Mouse (Mus musculus): ENCODE measurements around the gene Dph3. TPM values are rescaled to one million over a fixed set of nuclear protein-coding genes. Genes with fewer than 3 reads are reported as not detected.
A peak's percentile ranks its signal among the peaks of the same experiment; 100 is the strongest.
"Not testable (repeated sequence)": the region's sequence is repeated elsewhere in the genome, so short reads cannot be mapped to it uniquely, and the experiment has no call there.

Gene Dph3
- total RNA-seq (2021): 10 to 100 TPM; 36.4 to 37.7 TPM
- long read RNA-seq, experiment 1, transcript Dph3-202 (3 exons, 2,953 nt): major isoform, 39 of 67 reads
- long read RNA-seq, experiment 1, transcript Dph3-205 (2 exons, 809 nt): minor isoform, 22 of 67 reads
- long read RNA-seq, experiment 1, partial matches to known transcripts: 0 of 67 reads
- long read RNA-seq, experiment 1, other reads (novel, unspliced or antisense): 3 of 67 reads
- long read RNA-seq, experiment 2, transcript Dph3-202 (3 exons, 2,953 nt): major isoform, 27 of 44 reads
- long read RNA-seq, experiment 2, transcript Dph3-205 (2 exons, 809 nt): minor isoform, 8 of 44 reads
- long read RNA-seq, experiment 2, partial matches to known transcripts: 0 of 44 reads
- long read RNA-seq, experiment 2, other reads (novel, unspliced or antisense): 5 of 44 reads

- DNase-seq (ENCODE audit: low spot score in 2 of 2): peak; percentile 99 to 100
- intact Hi-C loops (cut with DNase I): no loop called here
Observed at GRCm38 (mm10) chr14:32085486-32086201, at the start of gene Dph3. Dph3 (minus strand) TSS chr14:32085729.

DNA sequence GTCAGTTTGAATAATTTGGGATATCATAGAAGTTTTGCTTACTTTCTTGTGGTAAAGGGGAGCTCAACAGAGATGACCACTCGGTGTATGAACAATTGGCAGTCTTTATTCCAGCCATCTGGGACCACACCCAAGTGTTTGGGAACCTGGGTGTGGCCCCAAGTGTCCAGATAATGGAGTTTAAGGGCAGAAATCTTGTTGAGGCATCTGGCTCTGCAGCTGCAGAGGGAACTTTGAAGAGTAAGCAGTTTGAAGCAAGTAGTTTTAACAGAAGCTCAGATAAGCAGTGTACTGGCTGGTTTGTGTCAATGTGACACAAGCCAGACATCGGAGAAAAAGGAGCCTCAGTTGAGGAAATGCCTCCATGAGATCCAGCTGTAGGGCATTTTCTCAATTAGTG, 48.8 kb upstream of the Dph3 start:
- no peak for DNase-seq (ENCODE audit: low spot score in 2 of 2)
- intact Hi-C loops (cut with DNase I): no loop called here

- intact Hi-C loops (cut with DNase I): no loop called here
- no peak for DNase-seq (ENCODE audit: low spot score in 2 of 2)
Observed at GRCm38 (mm10) chr14:32131836-32132235, 46.3 kb upstream of the Dph3 start.

DNA sequence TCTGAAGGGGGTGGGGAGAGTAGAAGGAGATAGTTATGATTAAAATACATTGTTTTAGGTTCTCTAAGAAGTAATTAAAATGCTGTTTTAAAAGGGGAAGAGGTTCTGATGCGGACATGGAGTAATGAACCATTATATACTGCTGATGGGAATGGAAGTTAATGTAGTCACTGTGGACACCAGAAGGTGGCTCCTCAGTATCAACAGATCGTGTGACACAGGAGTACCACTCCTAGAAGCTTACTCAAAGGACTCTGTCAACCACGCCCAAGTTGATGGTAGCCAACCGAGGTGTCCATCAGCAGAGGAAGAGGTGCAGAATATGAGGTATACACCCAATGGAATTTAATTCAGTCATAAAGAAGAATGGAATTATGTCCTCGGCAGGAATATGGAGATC, 42.9 kb upstream of the Dph3 start:
- intact Hi-C loops (cut with DNase I): no loop called here

DNA sequence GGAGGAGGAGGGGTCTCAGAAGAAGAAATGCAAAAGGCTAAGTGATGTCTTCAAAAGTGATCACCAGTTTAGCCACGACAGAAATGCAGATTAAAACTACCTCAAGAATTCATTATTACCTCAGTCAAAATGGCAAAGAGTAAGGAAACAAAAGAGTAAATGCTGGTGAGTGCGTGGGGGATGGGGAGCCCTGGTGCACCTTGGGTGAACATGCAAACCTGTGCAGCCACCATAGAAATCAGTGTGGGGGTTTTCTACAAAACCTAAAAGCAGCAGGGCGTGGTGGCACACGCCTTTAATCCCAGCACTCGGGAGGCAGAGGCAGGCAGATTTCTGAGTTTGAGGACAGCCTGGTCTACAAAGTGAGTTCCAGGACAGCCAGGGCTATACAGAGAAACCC, 39.7 kb upstream of the Dph3 start:
- intact Hi-C loops (cut with DNase I); DNase-seq (ENCODE audit: low spot score in 2 of 2): not testable (repeated sequence)

More for the DNA sequence above, 42.9 kb upstream of the Dph3 start:
- no peak for DNase-seq (ENCODE audit: low spot score in 2 of 2)

- DNase-seq (ENCODE audit: low spot score in 2 of 2): no peak
- intact Hi-C loops (cut with DNase I): no loop called here
Observed at GRCm38 (mm10) chr14:32124261-32124660, 38.7 kb upstream of the Dph3 start.

DNA sequence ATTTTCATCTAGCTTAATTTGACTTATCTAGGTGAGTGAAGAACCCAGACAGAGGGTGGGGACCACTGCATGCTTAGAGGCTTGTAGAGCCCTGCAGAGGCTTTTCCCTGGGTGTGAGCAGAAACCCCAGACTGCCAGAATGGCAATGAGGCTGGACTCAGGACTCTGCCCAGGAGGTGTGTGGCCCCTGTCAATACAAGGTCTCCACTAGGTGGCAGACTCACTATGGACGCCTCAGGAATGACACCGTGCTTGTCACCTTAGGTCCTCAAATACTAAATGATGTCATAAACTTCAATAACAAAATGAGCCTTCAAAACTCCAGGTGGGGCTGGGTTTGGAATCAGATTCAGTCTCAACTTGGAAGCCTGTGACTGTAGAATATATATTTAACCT, 36.4 kb upstream of the Dph3 start:
- no peak for DNase-seq (ENCODE audit: low spot score in 2 of 2)

GRCm38 (mm10) chr14:32120940-32121919, 35.7 kb upstream of the Dph3 start:
- no peak for DNase-seq (ENCODE audit: low spot score in 2 of 2)
- intact Hi-C loops (cut with DNase I): no loop called here

More for the DNA sequence above, 36.4 kb upstream of the Dph3 start:
- intact Hi-C loops (cut with DNase I): no loop called here

DNA sequence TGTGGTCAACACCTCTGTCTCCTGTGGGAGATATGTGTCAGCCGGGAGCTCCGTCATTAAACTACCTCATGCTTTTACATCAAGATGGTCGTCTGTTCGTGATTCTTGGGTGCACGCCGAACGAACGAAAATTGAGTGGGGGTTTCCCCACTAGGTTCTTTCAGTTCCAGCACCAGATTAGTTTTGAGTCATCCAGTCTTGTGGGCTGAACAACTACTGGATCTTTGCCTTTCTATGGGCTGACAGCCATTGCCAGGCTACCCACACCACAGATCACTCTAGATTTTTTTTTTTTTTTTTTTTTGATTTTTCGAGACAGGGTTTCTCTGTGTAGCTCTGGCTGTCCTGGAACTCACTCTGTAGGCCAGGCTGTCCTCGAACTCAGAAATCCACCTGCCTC, 26.6 kb upstream of the Dph3 start:
- intact Hi-C loops (cut with DNase I); DNase-seq (ENCODE audit: low spot score in 2 of 2): not testable (repeated sequence)

DNA sequence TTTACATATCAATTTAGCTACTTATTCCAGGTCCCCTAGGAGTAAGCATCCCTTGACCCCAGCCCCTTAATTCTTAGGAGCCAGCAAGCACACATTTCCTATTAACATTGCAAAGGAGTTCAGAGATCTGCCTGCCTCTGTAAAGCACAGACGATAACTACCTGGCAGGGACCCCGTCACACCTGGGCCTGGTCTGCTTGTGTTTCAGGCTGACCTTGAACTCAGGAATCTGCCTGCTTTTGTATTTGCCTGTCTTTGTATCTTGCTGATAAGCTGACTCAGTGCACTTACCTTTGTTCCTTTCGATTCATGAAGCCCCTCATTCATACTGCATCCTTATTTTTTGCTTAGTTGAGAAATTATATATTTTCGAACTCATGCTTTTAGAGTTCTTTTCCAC, 21.4 kb upstream of the Dph3 start:
- intact Hi-C loops (cut with DNase I): no loop called here
- DNase-seq (ENCODE audit: low spot score in 2 of 2): no peak

GRCm38 (mm10) chr14:32105663-32106062, 20.1 kb upstream of the Dph3 start:
- DNase-seq (ENCODE audit: low spot score in 2 of 2): no peak
- intact Hi-C loops (cut with DNase I): no loop called here

- intact Hi-C loops (cut with DNase I): no loop called here
- DNase-seq (ENCODE audit: low spot score in 2 of 2): no peak
Observed at GRCm38 (mm10) chr14:32103556-32103955, 18.0 kb upstream of the Dph3 start.

- intact Hi-C loops (cut with DNase I): no loop called here
Observed at GRCm38 (mm10) chr14:32098951-32099350, 13.4 kb upstream of the Dph3 start.

GRCm38 (mm10) chr14:32097691-32098090, 12.2 kb upstream of the Dph3 start:
- no peak for DNase-seq (ENCODE audit: low spot score in 2 of 2)
- intact Hi-C loops (cut with DNase I): no loop called here

More at GRCm38 (mm10) chr14:32098951-32099350, 13.4 kb upstream of the Dph3 start:
- no peak for DNase-seq (ENCODE audit: low spot score in 2 of 2)

GRCm38 (mm10) chr14:32096740-32097139, 11.2 kb upstream of the Dph3 start:
- no peak for DNase-seq (ENCODE audit: low spot score in 2 of 2)
- intact Hi-C loops (cut with DNase I): no loop called here

- intact Hi-C loops (cut with DNase I): no loop called here
Observed at GRCm38 (mm10) chr14:32095646-32096045, 10.1 kb upstream of the Dph3 start.

GRCm38 (mm10) chr14:32093500-32094117, 8.1 kb upstream of the Dph3 start:
- intact Hi-C loops (cut with DNase I): no loop called here
- no peak for DNase-seq (ENCODE audit: low spot score in 2 of 2)

More at GRCm38 (mm10) chr14:32095646-32096045, 10.1 kb upstream of the Dph3 start:
- DNase-seq (ENCODE audit: low spot score in 2 of 2): no peak

DNA sequence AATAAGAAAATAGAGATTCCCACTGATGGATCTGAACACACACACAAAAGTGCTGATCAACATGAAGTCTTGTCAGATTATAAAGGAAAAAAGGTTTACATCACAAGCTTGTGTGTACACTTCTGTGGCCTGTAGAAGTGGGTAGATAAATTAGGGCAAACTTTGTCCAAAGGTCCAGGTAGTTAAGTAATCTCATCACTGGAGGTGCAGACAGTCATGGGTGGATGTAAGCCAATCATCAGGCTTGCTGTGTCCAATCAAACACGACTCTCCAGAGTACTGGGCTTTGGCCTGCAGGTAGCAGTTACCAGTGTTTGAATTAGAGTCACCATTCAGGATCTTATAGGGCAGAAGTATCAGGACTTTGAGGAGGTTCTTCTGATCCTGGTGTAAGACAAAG, 7.5 kb upstream of the Dph3 start:
- no peak for DNase-seq (ENCODE audit: low spot score in 2 of 2)
- intact Hi-C loops (cut with DNase I): no loop called here

- no peak for DNase-seq (ENCODE audit: low spot score in 2 of 2)
- intact Hi-C loops (cut with DNase I): no loop called here
Observed at GRCm38 (mm10) chr14:32091704-32092103, 6.2 kb upstream of the Dph3 start.
